Mouse (Mus musculus) myocyte (in vitro differentiated cells): ENCODE measurements around the gene Atp8b3.

ENCODE experiments used
- CEBPB ChIP-seq: IDR thresholded peaks from 2 replicates; pipeline ENCODE4 v1.6.1; 2011; ENCODE audit warnings: mild to moderate bottlenecking, moderate library complexity; ENCODE audit not compliant: poor library complexity, insufficient read depth, severe bottlenecking
- E2F4 ChIP-seq: IDR thresholded peaks from one replicate; pipeline ENCODE4 v1.6.1; 2011; ENCODE audit warnings: mild to moderate bottlenecking, control low read depth, moderate library complexity; ENCODE audit not compliant: insufficient read depth
- MAX ChIP-seq: IDR thresholded peaks from one replicate; pipeline ENCODE4 v1.6.1; 2011; ENCODE audit warnings: low read depth, mild to moderate bottlenecking, control low read depth
- MYOD1 ChIP-seq, 3 experiments: IDR thresholded peaks; one replicate each; pipeline ENCODE4 v1.6.1; 2011; ENCODE audit warnings: control low read depth in 2 of 3, low read depth in 2 of 3, mild to moderate bottlenecking in 2 of 3, moderate library complexity in 1 of 3; ENCODE audit not compliant: insufficient read length in 2 of 3, control insufficient read depth in 1 of 3
- MYOG ChIP-seq, 3 experiments: IDR thresholded peaks; one replicate each; pipeline ENCODE4 v1.6.1; 2011; ENCODE audit warnings: control low read depth in 2 of 3, low read depth in 2 of 3, mild to moderate bottlenecking in 2 of 3; ENCODE audit not compliant: insufficient read length in 2 of 3, control insufficient read depth in 1 of 3, insufficient read depth in 1 of 3
- POLR2A ChIP-seq: IDR thresholded peaks from one replicate; pipeline ENCODE4 v1.6.1; 2011; ENCODE audit warnings: low read depth, mild to moderate bottlenecking, control low read depth, moderate library complexity; ENCODE audit not compliant: insufficient read length
- REST ChIP-seq: IDR thresholded peaks from one replicate; pipeline ENCODE4 v1.6.1; 2011; ENCODE audit warnings: mild to moderate bottlenecking, control low read depth, moderate library complexity; ENCODE audit not compliant: insufficient read depth, insufficient read length
- SRF ChIP-seq: IDR thresholded peaks from one replicate; pipeline ENCODE4 v1.6.1; 2011; ENCODE audit warnings: low read depth; ENCODE audit not compliant: control insufficient read depth, insufficient read length
- USF1 ChIP-seq: IDR thresholded peaks from one replicate; pipeline ENCODE4 v1.6.1; 2011; ENCODE audit warnings: low read depth, mild to moderate bottlenecking, control low read depth, moderate library complexity

DNA sequence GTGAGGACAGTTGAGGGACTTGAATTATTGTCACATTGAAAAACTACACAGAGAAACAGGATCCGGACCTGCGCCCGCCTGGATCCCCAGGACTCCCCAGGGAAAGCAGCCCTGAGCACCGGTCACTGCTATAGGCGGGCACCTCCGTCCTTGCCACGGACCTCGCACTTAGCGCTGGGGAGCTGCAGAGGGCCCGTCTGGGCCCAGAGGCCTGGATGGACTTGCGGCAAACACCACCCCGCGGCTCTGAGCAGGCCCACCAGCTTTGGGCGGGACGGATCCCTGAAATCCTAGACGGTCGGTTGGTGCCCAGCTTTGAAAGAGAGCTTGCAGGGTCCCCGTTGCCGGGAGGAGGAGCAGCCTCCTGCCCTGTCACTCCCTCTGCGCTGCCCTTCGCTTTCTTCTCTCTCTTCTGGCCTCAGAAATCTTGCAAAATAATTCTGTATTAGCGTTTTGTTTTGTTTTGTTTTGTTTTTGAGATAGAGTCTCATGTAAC, 36.1 kb downstream of the Atp8b3 start:
- TF ChIP-seq POLR2A = no peak
- no peak for TF ChIP-seq MAX
- no peak for TF ChIP-seq MYOD1 (IDR thresholded peaks at IDR 0.05; ENCODE audit: control insufficient read depth in 1 of 3, insufficient read length in 2 of 3, low read depth in 2 of 3)
- no peak for TF ChIP-seq MYOG (IDR thresholded peaks at IDR 0.05; ENCODE audit: control insufficient read depth in 1 of 3, insufficient read depth in 1 of 3, insufficient read length in 2 of 3, low read depth in 2 of 3)
- no peak for TF ChIP-seq CEBPB
- no peak for TF ChIP-seq REST
- no peak for TF ChIP-seq SRF
- TF ChIP-seq E2F4 = no peak
- no peak for TF ChIP-seq USF1
